Mouse (Mus musculus): ENCODE data around the gene Hsdl2. TPM values are rescaled to one million over a fixed set of nuclear protein-coding genes. Genes with fewer than 3 reads are reported as not detected.
A peak's percentile ranks its signal among the peaks of the same experiment; 100 is the strongest.

The Hsdl2 gene
- polyA plus RNA-seq, 1 experiment: 27.8 TPM

DNA sequence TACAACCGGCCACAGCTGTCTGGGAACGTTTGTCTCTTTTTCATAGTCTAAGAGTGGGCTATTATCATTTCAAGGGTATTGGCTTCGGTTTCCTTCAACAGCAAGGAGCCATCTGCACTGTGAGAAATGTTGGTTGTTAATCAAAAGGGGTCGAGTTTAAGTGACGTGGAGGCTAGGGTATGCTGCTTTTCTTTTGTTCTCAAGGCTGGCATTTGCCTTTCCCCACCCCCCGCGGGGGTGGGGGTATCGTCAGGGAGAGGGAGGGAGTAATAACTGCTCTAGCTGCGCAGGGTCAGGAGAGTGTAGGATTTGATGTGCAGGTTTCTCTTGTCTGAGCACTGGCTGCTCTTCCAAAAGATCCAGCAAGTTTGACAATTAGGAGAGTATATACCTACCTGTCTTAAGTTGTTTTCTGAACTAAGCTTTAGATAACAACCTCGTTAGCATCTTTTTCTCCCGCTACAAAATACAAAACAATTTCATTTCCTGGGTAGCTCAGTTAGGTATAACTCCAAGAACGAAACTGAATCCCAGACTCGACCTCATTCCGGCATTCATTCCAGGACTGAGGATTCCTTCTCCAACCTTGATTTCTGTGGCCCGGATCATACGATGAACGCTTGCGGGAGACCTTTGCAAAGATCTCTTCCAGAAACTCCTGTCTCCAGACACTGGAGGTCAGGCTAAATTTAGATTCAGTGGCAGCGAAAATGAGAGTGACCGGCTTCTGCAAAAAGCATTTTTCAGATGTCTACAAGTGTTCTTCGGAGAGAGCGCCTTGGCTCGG is 675 bp upstream of the Hsdl2 start:
- H3K27ac ChIP-seq (ENCODE audit: insufficient read depth, low read depth, low read length): peak overlapping the region; percentile 18
- H3K4me1 ChIP-seq (ENCODE audit: control insufficient read depth, insufficient read depth, low read length): peaks cover 12% of the 10 kb centered on the region; the same call in 1 of the 2 replicates
- no peaks in the 10 kb centered on the region for H3K27me3 ChIP-seq (replicated peaks; ENCODE audit: control insufficient read depth, insufficient read depth, low read length)
- no peaks in the 10 kb centered on the region for H3K36me3 ChIP-seq (ENCODE audit: control insufficient read depth, insufficient read depth, low read length)
- TF ChIP-seq POLR2A (IDR thresholded peaks at IDR 0.05; ENCODE audit: low read depth, low read length) (no peak), CTCF (conservative IDR thresholded peaks at IDR 0.05; ENCODE audit: insufficient read depth, insufficient read length, low read depth, low read length) (no peak)
- H3K4me3 ChIP-seq (ENCODE audit: insufficient read depth, low read depth, low read length): peak overlapping the region; percentile 66
- peak; percentile 20 for DNase-seq
- 1% methylated on average over 23 of the region's 23 CpGs for WGBS

DNA sequence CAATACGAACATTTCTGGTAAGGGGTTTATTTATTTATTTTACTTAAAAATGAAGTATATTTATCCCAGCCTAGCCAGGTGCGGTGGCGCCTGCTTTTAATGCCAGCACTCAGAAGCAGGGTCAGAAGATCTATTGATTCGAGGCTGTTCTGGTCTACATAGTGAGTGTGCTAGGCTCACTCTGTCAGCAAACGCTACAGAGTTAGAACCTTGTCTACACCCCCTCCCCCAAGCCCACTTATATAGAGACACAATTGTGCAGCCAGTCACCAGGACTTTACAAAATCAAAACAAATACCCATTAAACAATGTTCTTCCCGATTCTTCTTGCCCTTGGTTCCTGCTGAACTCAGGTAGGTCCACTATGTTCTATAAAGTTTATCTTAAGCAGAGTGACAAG is 823 bp downstream of the Hsdl2 start:
- Histone ChIP-seq H3K4me3 (ENCODE audit: insufficient read depth, low read depth, low read length) (peak overlapping the region; percentile 49), H3K4me1 (ENCODE audit: control insufficient read depth, insufficient read depth, low read length) (peaks cover 14% of the 10 kb centered on the region; the same call in 1 of the 2 replicates), H3K27me3 (replicated peaks; ENCODE audit: control insufficient read depth, insufficient read depth, low read length) (no peaks in the 10 kb centered on the region), H3K36me3 (ENCODE audit: control insufficient read depth, insufficient read depth, low read length) (no peaks in the 10 kb centered on the region), H3K27ac (ENCODE audit: insufficient read depth, low read depth, low read length) (0 out of 2 replicates have a peak overlapping the region, but pooled peaks have one; percentile 52)
- no peak for TF ChIP-seq CTCF (conservative IDR thresholded peaks at IDR 0.05; ENCODE audit: insufficient read depth, insufficient read length, low read depth, low read length)
- no peak for TF ChIP-seq POLR2A (IDR thresholded peaks at IDR 0.05; ENCODE audit: low read depth, low read length)
- peak; percentile 13 for DNase-seq
- WGBS: 19% methylated on average over 6 of the region's 6 CpGs

DNA sequence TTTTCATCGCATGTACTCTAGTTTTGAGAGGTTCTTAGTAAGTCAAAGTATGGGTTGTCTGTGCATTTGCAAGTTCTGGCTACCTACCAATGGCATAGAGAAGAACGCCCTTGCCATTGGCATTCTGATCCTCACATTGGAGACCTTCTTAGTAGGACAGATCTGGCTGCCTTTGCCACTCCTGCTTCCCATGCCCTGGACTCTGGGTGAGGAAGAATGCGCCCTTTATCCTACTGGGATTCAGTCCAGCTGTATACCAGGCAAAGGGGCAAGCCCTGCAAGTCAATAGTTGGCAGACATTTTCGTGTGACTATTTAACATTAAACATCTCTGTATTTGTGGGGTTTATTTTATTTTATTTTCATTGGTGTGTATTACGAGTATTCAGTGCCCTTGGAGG is 3.7 kb downstream of the Hsdl2 start:
- H3K27ac ChIP-seq (ENCODE audit: insufficient read depth, low read depth, low read length): no peak overlapping the region
- peaks cover 14% of the 10 kb centered on the region; the same call in 1 of the 2 replicates for H3K4me1 ChIP-seq (ENCODE audit: control insufficient read depth, insufficient read depth, low read length)
- WGBS: 46% methylated on average over 5 of the region's 5 CpGs
- H3K4me3 ChIP-seq (ENCODE audit: insufficient read depth, low read depth, low read length): no peak overlapping the region
- no peaks in the 10 kb centered on the region for H3K27me3 ChIP-seq (replicated peaks; ENCODE audit: control insufficient read depth, insufficient read depth, low read length)
- TF ChIP-seq POLR2A (IDR thresholded peaks at IDR 0.05; ENCODE audit: low read depth, low read length): no peak
- DNase-seq: peak; percentile 92
- no peaks in the 10 kb centered on the region for H3K36me3 ChIP-seq (ENCODE audit: control insufficient read depth, insufficient read depth, low read length)

DNA sequence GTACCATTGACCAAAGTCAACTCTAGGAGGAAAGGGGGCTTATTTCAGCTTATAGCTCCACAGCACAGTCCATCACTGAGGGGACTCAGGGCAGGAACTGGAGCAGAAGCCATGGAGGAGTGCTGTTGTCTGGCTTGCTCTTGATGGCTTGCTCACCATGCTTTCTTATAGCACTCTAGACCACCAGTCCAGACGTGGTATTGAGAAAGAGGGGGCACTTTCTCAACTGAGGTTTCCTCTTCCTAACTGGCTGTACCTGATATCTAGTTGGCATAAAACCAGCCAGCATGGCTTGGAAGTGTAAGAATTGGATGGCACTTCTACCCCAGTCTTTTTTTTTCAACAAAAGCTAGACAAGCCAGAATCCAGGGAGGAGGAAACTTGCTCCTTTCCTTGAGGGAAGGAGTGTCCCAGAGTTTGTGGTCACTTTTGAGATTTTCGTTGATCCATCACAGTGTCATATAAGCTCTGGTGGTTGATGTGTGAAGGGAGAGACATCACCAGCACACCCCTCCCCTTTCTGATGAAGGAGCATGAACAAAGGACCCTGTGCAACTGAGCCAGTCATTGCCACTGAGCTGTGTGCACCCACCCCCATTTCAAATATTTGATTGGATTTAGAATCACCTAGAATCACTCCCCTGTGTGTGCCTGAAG is 6.0 kb downstream of the Hsdl2 start:
- Histone ChIP-seq H3K4me3 (ENCODE audit: insufficient read depth, low read depth, low read length) (no peak overlapping the region), H3K27me3 (replicated peaks; ENCODE audit: control insufficient read depth, insufficient read depth, low read length) (no peaks in the 10 kb centered on the region), H3K27ac (ENCODE audit: insufficient read depth, low read depth, low read length) (no peak overlapping the region), H3K4me1 (ENCODE audit: control insufficient read depth, insufficient read depth, low read length) (peaks cover 11% of the 10 kb centered on the region; the same call in 1 of the 2 replicates), H3K36me3 (ENCODE audit: control insufficient read depth, insufficient read depth, low read length) (no peaks in the 10 kb centered on the region)
- TF ChIP-seq POLR2A (IDR thresholded peaks at IDR 0.05; ENCODE audit: low read depth, low read length): no peak
- no peak for TF ChIP-seq CTCF (conservative IDR thresholded peaks at IDR 0.05; ENCODE audit: insufficient read depth, insufficient read length, low read depth, low read length)
- 73% methylated on average over 2 of the region's 2 CpGs for whole genome bisulfite sequencing
- DNase-seq: no peak

DNA sequence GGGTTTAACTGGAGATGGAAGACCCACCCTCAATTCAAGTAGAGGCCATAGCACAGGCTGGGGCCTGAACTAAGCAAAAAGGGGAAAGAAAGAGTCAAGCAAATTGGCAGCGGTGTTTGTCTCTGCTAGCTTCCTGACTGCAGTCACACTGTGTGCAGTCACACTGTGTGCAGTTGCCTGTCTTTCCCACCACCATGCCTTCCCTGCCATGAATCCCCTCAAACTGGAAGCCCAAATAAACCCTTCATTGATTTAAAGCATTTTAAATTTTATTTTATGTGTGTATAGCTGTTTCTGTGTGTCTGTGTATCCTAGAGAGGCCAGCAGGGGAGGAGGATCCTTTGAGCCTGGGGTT is 6.5 kb downstream of the Hsdl2 start:
- no peak for DNase-seq
- Histone ChIP-seq H3K27ac (ENCODE audit: insufficient read depth, low read depth, low read length) (no peak overlapping the region), H3K4me3 (ENCODE audit: insufficient read depth, low read depth, low read length) (no peak overlapping the region), H3K4me1 (ENCODE audit: control insufficient read depth, insufficient read depth, low read length) (peaks cover 9% of the 10 kb centered on the region; the same call in 1 of the 2 replicates), H3K27me3 (replicated peaks; ENCODE audit: control insufficient read depth, insufficient read depth, low read length) (no peaks in the 10 kb centered on the region), H3K36me3 (ENCODE audit: control insufficient read depth, insufficient read depth, low read length) (no peaks in the 10 kb centered on the region)
- TF ChIP-seq POLR2A (IDR thresholded peaks at IDR 0.05; ENCODE audit: low read depth, low read length) (no peak), CTCF (conservative IDR thresholded peaks at IDR 0.05; ENCODE audit: insufficient read depth, insufficient read length, low read depth, low read length) (no peak)
- WGBS: 96% methylated on average over 1 of the region's 1 CpGs

DNA sequence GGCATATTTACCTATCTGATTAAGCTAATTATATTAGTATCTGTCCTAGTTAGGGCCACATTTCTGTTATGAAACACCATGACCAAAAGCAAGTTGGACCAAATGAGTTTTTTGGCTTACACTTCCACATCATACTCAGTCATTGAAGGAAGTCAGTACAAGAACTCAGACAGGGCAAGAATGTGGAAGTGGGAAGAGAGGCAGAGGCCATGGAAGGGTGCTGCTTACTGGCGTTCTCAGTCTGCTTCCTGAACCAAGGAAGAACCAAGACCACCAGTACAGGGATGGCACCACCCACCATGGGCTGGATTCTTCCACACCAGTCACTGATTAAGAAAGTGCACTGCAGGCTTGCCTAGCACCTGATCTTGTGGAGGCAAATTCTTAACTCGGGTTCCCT is 13.3 kb downstream of the Hsdl2 start:
- no peaks in the 10 kb centered on the region for H3K27me3 ChIP-seq (replicated peaks; ENCODE audit: control insufficient read depth, insufficient read depth, low read length)
- no peak overlapping the region for H3K4me3 ChIP-seq (ENCODE audit: insufficient read depth, low read depth, low read length)
- no peak overlapping the region for H3K27ac ChIP-seq (ENCODE audit: insufficient read depth, low read depth, low read length)
- no peak for TF ChIP-seq CTCF (conservative IDR thresholded peaks at IDR 0.05; ENCODE audit: insufficient read depth, insufficient read length, low read depth, low read length)
- no peak for TF ChIP-seq POLR2A (IDR thresholded peaks at IDR 0.05; ENCODE audit: low read depth, low read length)
- WGBS: 63% methylated on average over 2 of the region's 2 CpGs
- peaks cover 5% of the 10 kb centered on the region; the same call in 1 of the 2 replicates for H3K36me3 ChIP-seq (ENCODE audit: control insufficient read depth, insufficient read depth, low read length)
- DNase-seq: no peak
- no peaks in the 10 kb centered on the region for H3K4me1 ChIP-seq (ENCODE audit: control insufficient read depth, insufficient read depth, low read length)

DNA sequence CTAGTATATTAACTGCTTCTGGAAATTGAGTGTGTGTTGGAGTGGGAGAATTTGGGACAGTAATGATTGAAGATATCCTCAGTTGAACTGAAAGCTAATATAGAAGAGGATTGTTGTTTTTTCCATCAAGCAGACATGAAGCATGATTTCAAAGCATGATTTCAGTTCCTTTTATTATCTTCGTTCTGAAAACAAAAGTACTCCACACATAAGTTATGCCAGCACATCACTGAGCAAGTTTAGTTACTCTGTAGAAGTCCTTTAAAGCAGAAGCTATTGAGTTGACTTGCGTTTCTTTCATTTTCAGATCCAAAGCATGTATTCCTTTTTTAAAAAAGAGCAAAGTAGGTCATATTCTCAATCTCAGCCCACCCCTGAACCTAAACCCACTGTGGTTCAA is 15.2 kb downstream of the Hsdl2 start:
- Histone ChIP-seq H3K27ac (ENCODE audit: insufficient read depth, low read depth, low read length) (no peak overlapping the region), H3K27me3 (replicated peaks; ENCODE audit: control insufficient read depth, insufficient read depth, low read length) (no peaks in the 10 kb centered on the region), H3K4me3 (ENCODE audit: insufficient read depth, low read depth, low read length) (no peak overlapping the region), H3K4me1 (ENCODE audit: control insufficient read depth, insufficient read depth, low read length) (no peaks in the 10 kb centered on the region), H3K36me3 (ENCODE audit: control insufficient read depth, insufficient read depth, low read length) (peaks cover 5% of the 10 kb centered on the region; the same call in 1 of the 2 replicates)
- 82% methylated on average over 2 of the region's 2 CpGs for WGBS
- DNase-seq: no peak
- no peak for TF ChIP-seq POLR2A (IDR thresholded peaks at IDR 0.05; ENCODE audit: low read depth, low read length)
- TF ChIP-seq CTCF (conservative IDR thresholded peaks at IDR 0.05; ENCODE audit: insufficient read depth, insufficient read length, low read depth, low read length): no peak

All from kidney, adult 2 months (tissue).